ENCODE assay signal across 15 mouse cellular contexts in genomic region chr2:84409796-84410592, GRCm38 (mm10).
"Had no signal": no experiment of that assay in that cellular context is flagged by ENCODE, and none has a peak within 500 bp of the region (broad histone marks: within the 10 kb centered on the region; RNA-seq: fewer than 3 reads in every experiment).

No protein-coding gene starts in this region.

- H3K4me1 ChIP-seq: liver, embryonic 15.5 days; lung, embryonic 15.5 days; midbrain, embryonic 12.5 days; neural tube, embryonic 12.5 days; stomach, embryonic 15.5 days had no signal

- H3K27me3 ChIP-seq: liver, embryonic 15.5 days; lung, embryonic 15.5 days; megakaryocyte, embryonic 14.5 days; midbrain, embryonic 12.5 days; neural tube, embryonic 12.5 days; stomach, embryonic 15.5 days had no signal

- DNase-seq: liver, postnatal 0 days; lung, adult 2 months; lung, postnatal 4 days; midbrain, embryonic 14.5 days; right cerebral cortex, postnatal 14 days; thymus, adult 2 months; thymus, postnatal 25 days; thymus, postnatal 4 days had no signal

- H3K9me3 ChIP-seq: liver, embryonic 15.5 days; lung, embryonic 15.5 days; megakaryocyte, embryonic 14.5 days; midbrain, embryonic 12.5 days; neural tube, embryonic 12.5 days; stomach, embryonic 15.5 days had no signal

- H3K27ac ChIP-seq: liver, embryonic 15.5 days; lung, embryonic 15.5 days; midbrain, embryonic 12.5 days; neural tube, embryonic 12.5 days; stomach, embryonic 15.5 days; stomach, postnatal 0 days had no signal

- H3K4me3 ChIP-seq: liver, embryonic 15.5 days; lung, embryonic 15.5 days; megakaryocyte, embryonic 14.5 days; midbrain, embryonic 12.5 days; neural tube, embryonic 12.5 days; stomach, embryonic 15.5 days had no signal

- H3K36me3 ChIP-seq: liver, embryonic 15.5 days; lung, embryonic 15.5 days; midbrain, embryonic 12.5 days; neural tube, embryonic 12.5 days had no signal
